Mouse (Mus musculus) embryo, embryonic 10.5 days (tissue): ENCODE data around the gene Capn5.

Experiments
- DNase-seq: peaks from one replicate; pipeline ENCODE4 v3.0.0-alpha.2; 2015; ENCODE audit warnings: low spot score

The Capn5 gene

DNA sequence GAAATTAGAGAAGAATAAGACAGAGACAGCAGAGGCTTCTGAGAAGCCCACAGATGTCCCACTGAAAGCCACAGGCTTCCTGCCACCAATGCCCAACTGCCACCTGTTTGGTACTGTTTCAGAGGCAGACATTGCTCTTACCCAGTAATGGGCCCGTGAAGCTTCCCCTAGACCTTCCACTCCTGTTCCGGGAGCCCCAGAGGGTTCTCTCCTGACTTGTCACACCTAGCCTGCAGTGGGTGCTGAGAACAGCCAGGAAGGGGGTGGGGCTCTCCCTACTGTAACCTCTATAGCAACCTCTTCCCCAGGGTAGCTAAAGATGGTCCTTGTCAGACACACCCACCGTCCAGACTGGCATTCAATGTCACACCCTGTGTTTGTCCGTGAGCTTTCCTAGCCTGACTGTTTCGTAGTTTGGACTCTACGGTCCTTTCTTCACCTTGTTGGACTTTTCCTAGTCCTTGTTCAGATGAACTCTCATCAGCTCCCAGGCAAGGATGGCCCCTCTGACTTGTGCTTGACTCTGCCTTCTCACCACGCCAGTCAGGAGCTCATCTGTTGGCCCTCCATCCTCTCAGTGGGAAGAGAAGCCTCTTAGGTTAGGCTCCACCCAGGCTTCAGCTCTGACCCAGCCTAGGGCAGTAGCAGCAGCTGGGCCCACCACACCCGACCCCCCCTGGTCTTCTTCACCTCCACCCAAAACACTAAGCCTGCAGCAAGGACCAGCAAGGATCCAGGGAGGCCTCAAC lies 1.6 kb downstream of the Capn5 start:
- DNase-seq = no peak

DNA sequence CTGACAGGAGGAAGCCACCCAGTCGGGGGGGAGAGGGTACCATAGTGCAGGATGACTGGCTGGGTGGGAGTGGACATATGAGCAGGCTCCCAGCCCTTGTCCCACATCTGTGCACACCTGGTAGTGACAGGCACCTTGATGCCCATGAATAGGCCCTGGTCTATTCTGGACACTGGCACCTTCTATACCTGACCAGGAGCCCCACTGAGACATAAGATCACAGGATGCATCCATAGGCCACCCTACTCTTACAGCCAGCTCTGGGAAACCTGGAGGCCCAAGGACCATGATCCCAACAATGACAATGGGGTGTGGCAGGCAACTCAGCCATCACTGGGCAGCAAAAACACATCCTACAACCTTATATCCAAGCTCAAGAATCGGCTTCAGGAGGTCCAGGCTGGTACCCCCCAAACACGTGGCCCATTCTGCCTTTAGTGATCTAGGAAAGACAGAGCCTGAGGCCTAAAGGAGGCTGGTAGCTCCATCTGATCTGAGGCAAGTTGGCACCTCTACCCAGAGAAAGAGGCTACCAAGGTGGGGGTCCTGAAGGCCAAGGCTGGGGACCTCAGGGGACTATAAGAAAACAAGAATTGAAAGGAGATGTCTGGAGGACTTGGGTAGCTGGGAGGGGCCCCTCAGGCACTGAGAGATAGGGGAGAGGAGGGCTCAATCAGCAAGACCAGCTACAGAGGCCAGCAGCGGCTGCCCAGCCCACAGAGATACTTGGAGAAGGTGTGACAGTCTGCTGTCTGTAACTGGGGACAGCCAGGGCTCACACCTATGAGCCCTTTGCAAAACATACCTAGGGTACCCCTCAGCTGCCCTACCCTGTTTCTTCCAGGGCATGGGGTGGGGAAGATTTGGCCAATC lies 3.0 kb downstream of the Capn5 start:
- no peak for DNase-seq

DNA sequence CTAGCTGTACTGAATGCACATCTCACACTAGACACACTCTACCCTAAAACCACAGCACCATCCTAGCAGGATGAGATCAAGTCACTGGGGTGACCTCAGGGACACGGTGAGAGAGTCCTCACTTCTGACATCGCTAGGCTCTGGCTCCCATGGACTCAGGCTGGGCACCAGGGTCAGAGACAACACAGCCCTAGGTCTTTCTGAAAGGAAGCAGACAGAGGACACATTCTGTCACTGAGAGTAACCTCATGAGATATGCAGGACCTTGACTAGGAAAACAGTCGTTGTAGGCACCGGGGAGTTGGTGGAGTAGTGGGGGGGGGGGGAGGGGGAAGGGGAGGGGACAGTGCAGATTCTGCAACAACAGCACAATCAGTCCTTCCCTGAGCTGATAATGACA lies 4.7 kb downstream of the Capn5 start:
- no peak for DNase-seq

DNA sequence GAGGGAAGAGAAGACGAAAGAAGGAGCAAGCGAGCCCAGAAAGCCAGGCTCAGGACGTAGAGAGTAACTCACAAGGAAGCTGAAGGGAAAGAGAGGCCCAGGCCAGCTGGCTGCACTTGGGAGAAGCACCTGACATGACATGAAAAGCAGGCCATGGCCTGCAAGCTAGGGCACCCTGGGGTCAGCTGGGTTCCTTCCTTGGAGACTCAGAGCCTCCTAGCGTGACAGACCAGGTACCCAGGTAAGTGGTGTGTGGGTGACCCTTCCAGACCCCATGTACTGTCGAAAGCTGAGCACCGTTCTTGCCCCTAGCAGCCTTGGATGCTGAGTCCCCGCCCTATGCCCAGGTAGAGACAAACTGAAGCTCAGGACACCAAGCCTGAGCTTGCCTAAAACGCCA lies 5.4 kb downstream of the Capn5 start:
- DNase-seq = no peak

DNA sequence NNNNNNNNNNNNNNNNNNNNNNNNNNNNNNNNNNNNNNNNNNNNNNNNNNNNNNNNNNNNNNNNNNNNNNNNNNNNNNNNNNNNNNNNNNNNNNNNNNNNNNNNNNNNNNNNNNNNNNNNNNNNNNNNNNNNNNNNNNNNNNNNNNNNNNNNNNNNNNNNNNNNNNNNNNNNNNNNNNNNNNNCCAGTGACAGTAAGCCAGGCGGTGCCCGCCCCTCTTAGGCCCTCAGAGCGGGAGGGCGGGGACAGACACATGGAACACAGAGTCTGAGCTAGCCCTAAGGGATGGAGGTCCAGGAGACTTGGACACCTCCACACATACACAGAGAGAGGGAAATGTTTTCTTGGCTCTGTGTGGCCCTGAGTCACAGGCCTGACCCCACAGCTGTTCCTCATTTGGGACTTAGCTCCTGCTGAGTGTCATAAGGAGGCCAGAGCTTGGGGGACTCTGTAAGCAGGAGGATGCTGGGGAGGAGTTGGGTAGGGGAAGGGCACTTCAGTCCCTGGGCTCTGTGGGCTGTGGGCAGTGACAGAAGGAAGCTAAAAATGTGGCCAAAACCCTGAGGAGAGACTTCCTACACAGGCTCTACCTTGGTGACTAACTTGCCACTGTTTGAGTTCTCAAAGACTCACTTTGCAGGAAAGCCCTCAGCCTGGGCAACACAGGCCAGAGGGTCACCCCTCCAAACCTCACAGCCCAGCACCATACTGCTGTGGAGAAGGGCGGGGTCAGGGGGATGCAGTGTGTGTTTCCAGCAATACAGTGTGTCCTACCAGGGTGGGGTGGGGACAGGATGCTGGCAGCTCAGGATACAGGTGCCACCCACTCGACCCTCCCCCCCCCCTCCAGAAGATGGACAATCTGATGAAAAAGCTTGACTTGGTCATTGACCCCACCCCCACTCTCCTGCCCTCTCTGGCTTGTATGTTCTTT lies 6.7 kb downstream of the Capn5 start:
- DNase-seq = peak; percentile 58

DNA sequence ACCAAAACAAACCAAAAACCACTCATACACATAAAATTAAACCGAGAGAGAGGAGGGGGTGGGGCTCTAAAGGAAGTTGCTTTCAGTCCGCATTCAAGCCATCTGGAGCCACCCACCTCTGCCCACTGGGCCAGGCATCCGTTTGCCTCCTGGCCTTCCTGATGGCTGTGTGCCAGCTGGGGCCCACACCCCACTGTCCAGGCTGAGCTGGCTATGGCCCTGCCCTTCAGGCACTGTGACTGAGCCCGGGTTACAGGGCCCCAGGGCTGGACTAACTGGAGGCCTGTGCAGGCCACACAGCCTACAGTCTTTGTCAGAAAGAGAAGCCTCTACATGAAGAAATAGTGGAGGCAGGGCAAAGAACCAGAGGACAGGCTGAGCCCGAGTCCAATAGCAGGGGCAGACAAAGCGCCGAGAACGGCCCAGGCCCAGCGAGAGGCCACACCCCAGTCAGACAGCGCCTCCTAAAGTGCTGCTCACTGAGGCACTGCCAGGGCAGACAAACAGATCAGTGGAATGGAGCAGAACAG lies 13.0 kb downstream of the Capn5 start:
- DNase-seq = no peak

DNA sequence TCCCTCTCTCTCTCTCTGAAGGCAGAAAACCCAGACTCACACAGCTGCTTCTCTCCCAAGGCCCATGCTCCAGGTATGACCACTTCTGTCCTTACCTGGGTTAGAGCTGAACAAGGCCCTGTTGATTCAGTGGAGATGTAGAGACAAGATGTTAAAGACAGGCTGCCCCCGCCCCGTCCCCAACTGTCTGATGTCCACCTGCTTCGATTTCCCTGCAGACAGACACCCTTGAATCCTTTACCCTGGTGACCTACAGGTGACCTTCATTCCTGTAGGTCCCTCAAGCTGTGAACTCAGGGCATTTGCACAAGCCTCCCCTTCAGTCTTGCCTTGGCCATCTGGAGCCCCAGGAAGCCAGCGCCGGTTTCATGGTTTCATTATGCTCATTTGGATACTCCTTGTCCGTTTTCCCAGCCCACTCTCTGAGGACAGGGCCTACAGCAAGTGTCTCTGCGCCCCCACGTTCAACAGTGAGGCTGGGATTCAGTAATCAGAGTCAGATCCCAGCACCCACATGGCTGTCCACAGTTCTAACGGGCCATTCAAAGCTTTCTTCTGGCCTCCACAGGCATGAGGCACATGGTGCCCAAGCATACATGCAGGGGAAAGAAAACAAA lies 13.6 kb downstream of the Capn5 start:
- no peak for DNase-seq

DNA sequence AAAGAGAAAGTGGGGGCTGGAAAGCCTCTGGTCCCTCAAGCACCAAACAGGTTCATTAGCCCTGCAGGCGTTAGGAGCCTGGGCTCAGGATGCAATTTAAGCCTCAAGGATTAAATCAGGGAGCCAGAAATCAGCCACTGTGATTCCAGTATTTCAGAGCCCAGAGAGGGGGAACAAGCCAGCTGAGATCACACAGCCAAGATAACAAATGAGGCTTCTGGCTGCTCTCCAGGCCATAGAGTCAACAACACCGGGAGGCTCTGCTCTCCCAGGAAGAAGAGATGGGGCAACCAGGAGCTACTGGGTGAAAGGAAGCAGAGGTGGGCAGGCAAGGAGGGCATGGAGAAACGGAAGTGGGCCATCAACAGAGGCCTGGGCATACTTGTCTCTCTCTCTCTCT lies 14.4 kb downstream of the Capn5 start:
- DNase-seq = no peak

DNA sequence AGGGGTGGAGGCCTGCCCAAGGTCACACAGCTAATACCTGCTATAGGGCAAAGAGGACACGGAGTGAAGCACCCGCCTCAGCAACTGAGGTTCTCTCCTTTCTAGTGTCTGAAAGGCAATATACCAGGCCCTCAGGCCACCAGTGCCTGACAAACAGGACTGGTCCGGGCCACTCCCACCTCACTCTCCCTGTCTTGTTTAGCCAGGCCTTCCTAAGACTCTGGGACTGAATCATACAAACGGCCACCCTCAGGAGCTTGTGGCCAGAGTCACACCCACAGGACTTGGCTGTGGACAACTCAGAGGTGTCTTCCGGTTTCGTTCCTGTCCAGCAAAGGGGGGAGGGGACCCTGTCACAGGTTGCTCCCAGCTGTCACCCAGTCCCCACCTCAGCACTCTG lies 15.8 kb downstream of the Capn5 start:
- DNase-seq = no peak

DNA sequence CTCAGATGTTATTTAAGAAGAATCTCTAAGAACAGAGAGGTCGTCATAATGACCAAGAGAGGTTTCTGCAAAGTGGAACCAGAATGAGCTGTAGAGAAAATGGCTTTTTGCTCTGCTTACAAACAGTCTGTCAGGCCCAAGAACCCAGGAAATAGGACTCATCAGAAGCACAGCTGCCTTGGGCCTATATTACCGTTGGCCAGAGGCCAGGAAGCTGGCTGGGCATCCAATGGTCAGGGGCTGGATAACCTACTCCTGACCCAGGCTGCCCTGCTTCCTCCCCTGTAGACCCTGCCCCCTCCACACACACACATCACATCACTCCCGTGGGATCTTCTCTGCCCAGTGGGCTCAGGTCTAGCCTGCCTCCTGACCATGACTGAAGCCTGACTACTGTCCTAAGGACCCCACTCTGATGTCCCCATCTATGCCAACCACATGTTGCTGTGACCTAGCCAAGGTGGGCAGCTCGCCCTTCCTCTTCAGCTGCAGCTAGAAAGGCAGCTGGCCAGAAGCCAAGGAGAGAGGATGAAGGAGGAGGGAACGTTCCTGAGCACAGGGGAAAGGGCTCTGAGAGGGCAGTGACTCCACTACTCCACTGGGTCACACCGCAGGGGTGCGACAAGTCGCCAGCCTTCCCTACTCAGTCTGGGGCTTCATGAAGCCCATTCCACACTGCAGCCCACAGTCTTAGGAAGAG lies 17.9 kb downstream of the Capn5 start:
- DNase-seq = no peak

DNA sequence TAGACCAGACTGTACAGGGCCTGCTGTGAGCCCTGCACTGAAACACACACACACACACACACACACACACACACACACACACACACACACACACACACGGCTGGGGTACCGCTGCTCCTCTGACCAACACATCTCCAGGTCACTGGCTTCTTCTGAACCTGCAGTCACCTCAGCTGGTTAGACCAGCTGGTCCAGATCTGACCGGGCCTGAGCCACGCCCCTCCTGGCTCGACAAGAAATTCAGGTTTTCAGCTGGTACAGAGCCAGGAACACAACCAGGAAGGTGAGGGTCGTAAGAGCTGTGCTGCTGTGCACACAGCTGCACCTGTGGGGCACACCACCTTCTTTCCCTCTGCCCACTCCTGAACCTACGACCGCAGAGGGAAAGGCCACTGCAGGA lies 19.6 kb downstream of the Capn5 start:
- no peak for DNase-seq

DNA sequence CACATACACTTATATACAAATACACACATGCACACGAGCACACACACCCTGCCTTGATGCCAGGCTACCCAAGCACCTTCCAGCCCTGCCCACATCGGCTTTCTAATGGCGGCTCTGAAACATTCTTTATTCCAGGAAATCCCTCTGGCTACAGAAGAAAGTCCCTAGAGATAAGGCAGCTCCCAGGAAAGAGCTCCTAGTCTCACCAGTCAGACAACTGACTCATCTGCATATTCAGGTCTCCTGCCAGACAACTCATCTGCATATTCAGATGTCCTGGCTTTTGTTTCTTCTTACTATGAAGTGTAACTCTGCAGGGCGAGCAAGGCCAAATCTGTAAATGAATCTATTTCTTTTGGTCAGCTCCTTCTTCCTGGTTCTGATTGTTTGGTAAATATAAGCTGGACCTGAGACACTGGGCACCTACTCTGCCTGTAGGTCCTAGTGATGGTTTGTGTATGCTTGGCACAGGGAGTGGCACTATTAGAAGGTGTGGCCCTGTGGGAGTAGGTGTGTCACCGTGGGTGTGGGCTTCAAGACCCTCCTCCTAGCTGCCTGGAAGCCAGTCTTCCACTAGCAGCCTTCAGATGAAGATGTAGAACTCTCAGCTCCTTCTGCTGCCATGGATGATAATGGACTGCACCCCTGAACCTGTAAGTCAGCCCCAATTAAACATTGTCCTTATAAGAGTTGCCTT lies 20.3 kb downstream of the Capn5 start:
- no peak for DNase-seq

DNA sequence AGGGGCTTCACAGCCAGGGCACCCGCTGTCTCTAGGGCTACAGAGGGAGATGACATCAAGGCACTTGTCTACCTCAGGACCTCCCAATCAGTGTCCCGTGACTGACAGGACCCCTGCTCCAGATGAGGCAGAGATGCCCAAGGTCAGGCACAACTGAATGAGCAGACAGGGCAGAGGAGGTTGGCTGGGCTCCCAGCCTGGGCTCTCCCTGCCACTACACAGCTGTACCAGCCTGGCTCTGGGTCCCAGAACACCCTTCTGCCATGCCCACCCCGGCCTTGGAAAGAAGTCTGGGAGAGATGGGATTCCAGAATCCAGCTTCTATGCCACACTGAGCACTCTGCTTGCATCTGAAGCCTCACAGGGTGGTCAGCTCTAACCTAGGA lies 21.8 kb downstream of the Capn5 start:
- DNase-seq = no peak

DNA sequence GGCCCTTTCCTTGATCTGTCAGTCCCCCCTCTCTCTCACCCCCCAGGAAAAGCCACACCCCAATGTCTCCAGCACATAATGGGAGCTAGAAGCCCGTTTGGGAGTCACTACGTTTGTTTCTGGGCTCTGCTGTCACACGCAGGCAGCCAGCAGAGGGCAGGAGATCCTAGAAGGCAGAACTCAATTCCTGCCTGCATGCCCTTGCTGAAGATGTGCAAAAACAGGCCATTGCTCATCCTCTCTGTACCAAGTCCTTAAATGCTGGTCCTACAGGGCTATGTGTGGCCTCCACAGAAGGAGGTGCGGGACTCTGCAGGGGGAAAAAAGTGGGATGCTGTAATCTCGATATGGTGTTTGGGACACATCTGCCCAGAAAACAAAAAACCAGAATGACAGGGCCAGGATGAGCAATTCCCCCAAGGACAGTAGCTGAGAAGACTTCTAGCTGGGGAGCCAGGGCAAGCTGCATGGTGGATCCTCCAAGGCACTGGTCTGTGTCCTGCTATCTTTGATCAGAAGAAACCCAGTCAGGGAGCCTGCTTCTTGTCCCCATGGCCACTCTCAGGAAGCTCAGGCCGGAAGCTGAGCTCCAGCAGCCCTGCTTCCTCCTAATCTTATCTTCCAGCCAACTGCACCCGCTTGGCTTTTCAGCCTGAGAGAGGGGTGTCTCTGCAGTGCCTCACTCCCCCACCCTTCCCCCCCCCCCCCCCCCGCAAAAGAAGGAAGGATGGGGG lies 22.4 kb downstream of the Capn5 start:
- DNase-seq = peak; percentile 81

DNA sequence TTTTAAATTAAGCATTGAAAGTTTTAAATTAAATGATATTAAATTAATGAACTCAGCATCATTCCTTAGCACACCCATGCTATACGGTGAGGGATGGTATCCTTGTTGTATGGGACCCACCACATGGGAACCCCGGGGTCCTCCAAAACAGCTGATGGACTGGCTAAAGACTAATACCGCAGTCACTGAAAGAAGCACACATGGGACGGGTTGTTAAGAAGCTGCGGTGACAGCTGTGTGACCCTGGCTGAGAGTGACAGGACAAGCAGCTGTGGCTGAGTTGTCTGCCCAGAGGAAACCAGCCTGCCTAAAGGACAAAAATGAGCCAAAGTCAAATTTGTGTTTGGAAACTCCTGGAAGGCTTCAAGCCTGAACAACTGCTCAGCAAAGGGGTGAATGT lies 24.2 kb downstream of the Capn5 start:
- no peak for DNase-seq

DNA sequence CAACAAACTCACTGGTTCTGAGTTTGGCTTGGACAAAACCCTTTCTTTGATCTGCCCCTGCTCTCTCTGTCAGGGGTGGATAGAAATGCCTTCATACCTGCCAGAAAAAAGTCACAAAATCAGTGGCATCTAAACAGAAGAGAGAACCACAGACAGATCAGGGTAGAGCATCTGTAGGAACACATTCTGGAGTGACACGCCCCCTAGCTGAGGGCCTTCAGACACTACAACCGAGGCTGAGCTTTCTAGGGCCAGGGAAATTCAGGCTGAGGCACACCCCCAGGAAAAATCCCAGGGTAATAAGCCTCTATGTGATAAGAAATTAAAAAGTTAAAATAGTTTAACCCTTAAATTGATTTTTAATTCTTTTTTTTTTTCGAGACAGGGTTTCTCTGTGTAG lies 24.7 kb downstream of the Capn5 start:
- DNase-seq = peak; percentile 37

DNA sequence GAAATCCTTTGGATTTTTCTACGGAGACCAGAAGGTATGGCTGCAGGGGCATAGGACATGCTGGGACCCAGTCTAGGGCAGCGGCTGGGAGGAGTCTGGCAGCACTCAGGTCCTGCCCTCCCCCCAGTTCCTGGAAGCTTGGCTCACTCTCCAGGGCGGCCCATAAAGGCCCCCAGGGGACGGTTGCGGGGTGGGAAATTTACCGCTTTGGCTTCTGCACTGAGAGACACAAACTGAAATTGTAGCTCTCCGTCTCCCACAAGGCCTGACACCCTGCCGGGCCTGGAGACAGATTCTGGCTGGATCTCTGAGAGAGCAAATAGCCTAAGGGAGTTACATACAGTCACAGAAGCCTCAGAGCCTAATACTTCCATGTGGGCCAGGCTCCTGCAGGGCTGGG lies 25.7 kb downstream of the Capn5 start:
- no peak for DNase-seq

DNA sequence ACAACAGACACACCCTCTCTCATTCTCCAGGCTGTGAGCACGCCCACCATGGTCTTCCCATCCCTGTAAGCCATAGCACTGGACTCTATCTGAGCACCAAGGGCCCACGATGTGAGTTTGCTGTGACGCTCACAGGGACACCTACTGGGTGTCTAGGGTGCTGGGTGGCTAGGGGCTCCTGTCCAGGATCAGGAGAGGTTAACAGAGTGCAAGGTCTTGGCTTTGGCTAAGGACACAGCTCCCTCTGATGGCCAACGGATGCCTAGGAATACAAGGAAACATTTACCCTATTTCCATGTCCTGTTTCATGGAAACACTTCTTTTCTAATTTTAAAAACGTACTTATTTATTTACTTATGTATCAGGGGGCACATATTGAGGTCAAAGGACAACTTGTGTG lies 27.5 kb downstream of the Capn5 start:
- no peak for DNase-seq

DNA sequence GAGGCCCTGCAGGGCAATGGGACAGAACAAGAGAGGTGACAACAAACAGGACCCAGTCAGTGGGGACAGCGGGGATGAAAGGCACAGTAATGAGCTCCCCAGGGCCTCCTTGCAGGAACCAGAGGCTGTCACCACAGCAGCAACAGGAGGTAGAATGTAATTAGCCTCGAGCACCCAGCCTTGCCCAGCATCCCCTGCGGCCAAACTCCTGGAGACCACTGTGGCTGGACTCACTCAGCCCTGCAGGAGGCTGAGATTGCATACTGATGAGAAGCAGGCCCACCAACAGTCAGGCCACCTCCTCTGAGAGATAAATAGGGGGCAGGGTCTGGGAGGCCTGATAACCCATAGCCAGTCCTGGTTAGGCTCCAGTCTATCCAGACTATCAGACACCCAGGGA lies 28.3 kb downstream of the Capn5 start:
- no peak for DNase-seq
